Mouse (Mus musculus) myocyte (in vitro differentiated cells): Measurements from ENCODE around the gene Pcp4l1.

Experiments
- MAX ChIP-seq: IDR thresholded peaks from one replicate; pipeline ENCODE4 v1.6.1; 2011; ENCODE audit warnings: low read depth, mild to moderate bottlenecking, control low read depth
- POLR2A ChIP-seq: IDR thresholded peaks from one replicate; pipeline ENCODE4 v1.6.1; 2011; ENCODE audit warnings: low read depth, mild to moderate bottlenecking, control low read depth, moderate library complexity; ENCODE audit not compliant: insufficient read length
- USF1 ChIP-seq: IDR thresholded peaks from one replicate; pipeline ENCODE4 v1.6.1; 2011; ENCODE audit warnings: low read depth, mild to moderate bottlenecking, control low read depth, moderate library complexity

DNA sequence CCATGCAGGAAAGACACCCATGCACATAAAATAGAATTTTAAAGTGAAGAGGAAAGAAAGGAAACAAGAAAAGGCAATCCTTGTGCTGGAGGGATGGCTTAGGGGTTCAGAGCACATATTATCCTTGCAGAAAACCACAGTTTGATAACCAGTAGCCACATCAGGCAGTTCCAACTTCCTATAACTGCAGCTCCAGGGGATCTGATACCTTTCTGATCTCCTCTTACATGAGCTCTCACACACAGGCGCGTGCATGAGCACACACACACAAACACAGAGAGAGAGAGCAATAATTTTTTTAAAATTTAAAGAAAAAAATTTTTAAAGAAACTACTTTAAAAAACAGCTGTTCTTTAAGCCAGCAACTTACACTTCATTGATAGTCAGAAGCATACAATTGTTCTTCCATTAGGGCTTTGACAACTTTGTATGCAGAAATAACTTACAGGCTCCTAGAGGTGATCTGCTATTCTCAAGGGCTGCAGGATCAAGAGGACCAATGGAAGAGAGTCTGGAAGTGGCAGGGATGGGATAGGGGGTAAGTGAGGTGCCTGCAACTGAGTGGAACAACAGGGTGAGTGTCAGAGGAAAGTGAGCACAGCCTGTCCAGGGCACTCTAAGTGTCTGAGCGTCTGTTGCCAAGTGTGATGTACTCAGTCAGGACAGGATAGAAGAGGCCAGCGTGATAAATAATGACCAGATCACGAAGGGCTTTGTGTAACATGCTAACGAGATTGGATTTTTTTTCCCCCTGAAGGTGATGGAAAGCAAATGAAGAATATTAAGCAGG is 9.8 kb upstream of the Pcp4l1 start:
- TF ChIP-seq POLR2A (no peak), MAX (no peak), USF1 (no peak)
